Mouse (Mus musculus) forebrain, embryonic 11.5 days (tissue): ENCODE measurements around the gene Icmt. TPM values are rescaled to one million over a fixed set of nuclear protein-coding genes. Genes with fewer than 3 reads are reported as not detected.

Experiments used
- polyA plus RNA-seq: library from polyadenylated mRNA; unstranded; fragments of >200 nt; fragmentation: Nextera tagmentation; extraction: Ambion mirVana; gene quantifications from 2 replicates; pipeline ENCODE4 v1.2.1, GENCODE M21; 2014

Icmt gene
- polyA plus RNA-seq, 1 experiment from 2014 or later, result 23.6 TPM

Other genes with a start within 250 kb of the Icmt start
- gene Plekhg5, start 224.7 kb upstream of the Icmt start, polyA plus RNA-seq, result 8.0 and 8.2 TPM in 2 replicates
- 0.49 TPM in 1 of 2 replicates, not detected in the other for gene Tnfrsf25, start 181.3 kb upstream of the Icmt start, polyA plus RNA-seq
- gene Espn, start 144.9 kb upstream of the Icmt start, polyA plus RNA-seq, result 0.90 and 1.2 TPM in 2 replicates
- gene Hes2, start 138.4 kb upstream of the Icmt start, polyA plus RNA-seq, result not detected in 2 replicates
- 75.1 and 77.8 TPM in 2 replicates for gene Acot7, start 119.1 kb upstream of the Icmt start, polyA plus RNA-seq
- gene Gpr153, start 23.0 kb upstream of the Icmt start, polyA plus RNA-seq, result 6.1 and 6.6 TPM in 2 replicates
- gene Hes3, start 5.6 kb upstream of the Icmt start, polyA plus RNA-seq, result 0.53 and 1.0 TPM in 2 replicates
- 0.60 and 1.2 TPM in 2 replicates for gene Rnf207, start 21.8 kb downstream of the Icmt start, polyA plus RNA-seq
- 310 and 360 TPM in 2 replicates for gene Rpl22, start 28.5 kb downstream of the Icmt start, polyA plus RNA-seq
- 1.3 and 1.5 TPM in 2 replicates for gene Chd5, start 41.4 kb downstream of the Icmt start, polyA plus RNA-seq
- 5.9 and 7.6 TPM in 2 replicates for gene Nphp4, start 179.5 kb downstream of the Icmt start, polyA plus RNA-seq
- gene Kcnab2, start 180.6 kb downstream of the Icmt start, polyA plus RNA-seq, result 10.5 and 13.2 TPM in 2 replicates